Mouse (Mus musculus): Measurements from ENCODE around the gene Ssr2. TPM values are rescaled to one million over a fixed set of nuclear protein-coding genes. Genes with fewer than 3 reads are reported as not detected.
"Not testable (repeated sequence)": the region's sequence is repeated elsewhere in the genome, so short reads cannot be mapped to it uniquely, and the experiment has no call there.

Ssr2 gene
- polyA plus RNA-seq, 1 experiment from 2014 or later = 337 TPM

- H3K9ac ChIP-seq (ENCODE audit: low read depth, low read length) = no peak overlapping the region
- DNase-seq (ENCODE audit: low spot score) (no peak), ATAC-seq (ENCODE audit: low read depth) (no peak)
- 73% methylated on average over 10 of the region's 10 CpGs for WGBS
- peaks cover 7% of the 10 kb centered on the region; the same call in 1 of the 2 replicates for H3K4me1 ChIP-seq (ENCODE audit: control insufficient read depth, insufficient read depth, low read length)
- H3K27me3 ChIP-seq (replicated peaks; ENCODE audit: control insufficient read depth, insufficient read depth, low read length) = no peaks in the 10 kb centered on the region
- no peak overlapping the region for H3K27ac ChIP-seq (replicated peaks; ENCODE audit: low read depth, low read length)
- no peak overlapping the region for H3K4me3 ChIP-seq (ENCODE audit: low read depth, low read length)
- no peaks in the 10 kb centered on the region for H3K9me3 ChIP-seq (ENCODE audit: control insufficient read depth, low read length)
- H3K36me3 ChIP-seq (ENCODE audit: control insufficient read depth, insufficient read depth, low read length) = peaks cover 10% of the 10 kb centered on the region
- no peak overlapping the region for H3K4me2 ChIP-seq (ENCODE audit: low read depth, low read length)
Measured at GRCm38 (mm10) chr3:88592942-88593576, 17.4 kb downstream of the Ssr2 start.

- Histone ChIP-seq H3K4me2 (ENCODE audit: low read depth, low read length) (no peak overlapping the region), H3K9ac (ENCODE audit: low read depth, low read length) (no peak overlapping the region), H3K36me3 (ENCODE audit: control insufficient read depth, insufficient read depth, low read length) (no peaks in the 10 kb centered on the region), H3K9me3 (ENCODE audit: control insufficient read depth, low read length) (no peaks in the 10 kb centered on the region), H3K4me1 (ENCODE audit: control insufficient read depth, insufficient read depth, low read length) (peaks cover 7% of the 10 kb centered on the region; the same call in 1 of the 2 replicates), H3K4me3 (ENCODE audit: low read depth, low read length) (no peak overlapping the region), H3K27me3 (replicated peaks; ENCODE audit: control insufficient read depth, insufficient read depth, low read length) (no peaks in the 10 kb centered on the region), H3K27ac (replicated peaks; ENCODE audit: low read depth, low read length) (0 out of 2 replicates have a peak overlapping the region, but pooled peaks have one; percentile 17)
- DNase-seq (ENCODE audit: low spot score) (peak; percentile 83), ATAC-seq (ENCODE audit: low read depth) (peak; percentile 61)
- 36% methylated on average over 10 of the region's 10 CpGs for WGBS
Measured at GRCm38 (mm10) chr3:88593893-88594580, 18.4 kb downstream of the Ssr2 start.

- not testable (repeated sequence) for H3K27me3 ChIP-seq (replicated peaks; ENCODE audit: control insufficient read depth, insufficient read depth, low read length); H3K4me2 ChIP-seq (ENCODE audit: low read depth, low read length); H3K9me3 ChIP-seq (ENCODE audit: control insufficient read depth, low read length); ATAC-seq (ENCODE audit: low read depth); H3K9ac ChIP-seq (ENCODE audit: low read depth, low read length); H3K27ac ChIP-seq (replicated peaks; ENCODE audit: low read depth, low read length); H3K4me3 ChIP-seq (ENCODE audit: low read depth, low read length); H3K36me3 ChIP-seq (ENCODE audit: control insufficient read depth, insufficient read depth, low read length); DNase-seq (ENCODE audit: low spot score); H3K4me1 ChIP-seq (ENCODE audit: control insufficient read depth, insufficient read depth, low read length)
- 88% methylated on average over 4 of the region's 4 CpGs for WGBS
Measured at GRCm38 (mm10) chr3:88596547-88596946, 20.9 kb downstream of the Ssr2 start.

GRCm38 (mm10) chr3:88602466-88602865 is 26.8 kb downstream of the Ssr2 start:
- Histone ChIP-seq H3K36me3 (ENCODE audit: control insufficient read depth, insufficient read depth, low read length) (no peaks in the 10 kb centered on the region), H3K4me3 (ENCODE audit: low read depth, low read length) (no peak overlapping the region), H3K9ac (ENCODE audit: low read depth, low read length) (no peak overlapping the region), H3K27me3 (replicated peaks; ENCODE audit: control insufficient read depth, insufficient read depth, low read length) (no peaks in the 10 kb centered on the region), H3K27ac (replicated peaks; ENCODE audit: low read depth, low read length) (no peak overlapping the region), H3K9me3 (ENCODE audit: control insufficient read depth, low read length) (no peaks in the 10 kb centered on the region), H3K4me2 (ENCODE audit: low read depth, low read length) (no peak overlapping the region), H3K4me1 (ENCODE audit: control insufficient read depth, insufficient read depth, low read length) (no peaks in the 10 kb centered on the region)
- DNase-seq (ENCODE audit: low spot score) (no peak), ATAC-seq (ENCODE audit: low read depth) (no peak)
- 80% methylated on average over 4 of the region's 4 CpGs for WGBS

GRCm38 (mm10) chr3:88603714-88604161 is 28.1 kb downstream of the Ssr2 start:
- Histone ChIP-seq H3K4me3 (ENCODE audit: low read depth, low read length) (no peak overlapping the region), H3K4me1 (ENCODE audit: control insufficient read depth, insufficient read depth, low read length) (0 out of 2 replicates have a peak, but pooled peaks cover 5% of the 10 kb centered on the region), H3K27me3 (replicated peaks; ENCODE audit: control insufficient read depth, insufficient read depth, low read length) (no peaks in the 10 kb centered on the region), H3K27ac (replicated peaks; ENCODE audit: low read depth, low read length) (no peak overlapping the region), H3K9ac (ENCODE audit: low read depth, low read length) (no peak overlapping the region), H3K36me3 (ENCODE audit: control insufficient read depth, insufficient read depth, low read length) (no peaks in the 10 kb centered on the region), H3K9me3 (ENCODE audit: control insufficient read depth, low read length) (no peaks in the 10 kb centered on the region), H3K4me2 (ENCODE audit: low read depth, low read length) (no peak overlapping the region)
- ATAC-seq (ENCODE audit: low read depth) (no peak), DNase-seq (ENCODE audit: low spot score) (peak; percentile 53)
- 25% methylated on average over 6 of the region's 6 CpGs for WGBS

- Histone ChIP-seq H3K9ac (ENCODE audit: low read depth, low read length) (no peak overlapping the region), H3K36me3 (ENCODE audit: control insufficient read depth, insufficient read depth, low read length) (no peaks in the 10 kb centered on the region), H3K4me1 (ENCODE audit: control insufficient read depth, insufficient read depth, low read length) (0 out of 2 replicates have a peak, but pooled peaks cover 5% of the 10 kb centered on the region), H3K4me2 (ENCODE audit: low read depth, low read length) (no peak overlapping the region), H3K27ac (replicated peaks; ENCODE audit: low read depth, low read length) (no peak overlapping the region), H3K4me3 (ENCODE audit: low read depth, low read length) (no peak overlapping the region), H3K9me3 (ENCODE audit: control insufficient read depth, low read length) (no peaks in the 10 kb centered on the region), H3K27me3 (replicated peaks; ENCODE audit: control insufficient read depth, insufficient read depth, low read length) (no peaks in the 10 kb centered on the region)
- DNase-seq (ENCODE audit: low spot score) (no peak), ATAC-seq (ENCODE audit: low read depth) (no peak)
- WGBS = 87% methylated on average over 7 of the region's 7 CpGs
Measured at GRCm38 (mm10) chr3:88604863-88605262, 29.2 kb downstream of the Ssr2 start.

- not testable (repeated sequence) for H3K36me3 ChIP-seq (ENCODE audit: control insufficient read depth, insufficient read depth, low read length); ATAC-seq (ENCODE audit: low read depth); H3K4me1 ChIP-seq (ENCODE audit: control insufficient read depth, insufficient read depth, low read length); DNase-seq (ENCODE audit: low spot score); H3K9ac ChIP-seq (ENCODE audit: low read depth, low read length); H3K27ac ChIP-seq (replicated peaks; ENCODE audit: low read depth, low read length); H3K9me3 ChIP-seq (ENCODE audit: control insufficient read depth, low read length); H3K4me3 ChIP-seq (ENCODE audit: low read depth, low read length); H3K4me2 ChIP-seq (ENCODE audit: low read depth, low read length); H3K27me3 ChIP-seq (replicated peaks; ENCODE audit: control insufficient read depth, insufficient read depth, low read length)
- 83% methylated on average over 2 of the region's 2 CpGs for WGBS
Measured at GRCm38 (mm10) chr3:88605666-88606065, 30.0 kb downstream of the Ssr2 start, which contains the start of gene Arhgef2. Gene Arhgef2, plus strand, starts transcription at chr3:88605966.

GRCm38 (mm10) chr3:88607065-88607757 is 31.5 kb downstream of the Ssr2 start:
- DNase-seq (ENCODE audit: low spot score) (peak; percentile 87), ATAC-seq (ENCODE audit: low read depth) (peak; percentile 93)
- 0% methylated on average over 16 of the region's 20 CpGs for WGBS
- Histone ChIP-seq H3K27ac (replicated peaks; ENCODE audit: low read depth, low read length) (no peak overlapping the region), H3K4me2 (ENCODE audit: low read depth, low read length) (peak overlapping the region; percentile 59), H3K4me1 (ENCODE audit: control insufficient read depth, insufficient read depth, low read length) (0 out of 2 replicates have a peak, but pooled peaks cover 5% of the 10 kb centered on the region), H3K36me3 (ENCODE audit: control insufficient read depth, insufficient read depth, low read length) (no peaks in the 10 kb centered on the region), H3K27me3 (replicated peaks; ENCODE audit: control insufficient read depth, insufficient read depth, low read length) (no peaks in the 10 kb centered on the region), H3K9ac (ENCODE audit: low read depth, low read length) (peak overlapping the region; percentile 53), H3K9me3 (ENCODE audit: control insufficient read depth, low read length) (no peaks in the 10 kb centered on the region), H3K4me3 (ENCODE audit: low read depth, low read length) (peak overlapping the region; percentile 29)
